Mouse (Mus musculus) hindbrain, embryonic 16.5 days (tissue): Measurements from ENCODE around the gene Tardbp. TPM values are rescaled to one million over a fixed set of nuclear protein-coding genes. Genes with fewer than 3 reads are reported as not detected.
A peak's percentile ranks its signal among the peaks of the same experiment; 100 is the strongest.

Experiments used
- ATAC-seq: fragments of 200-750 bp; cut with Nextera tagmentation; 2 replicates; pipeline ENCODE4 v1.8.0; 2017; ENCODE audit warnings: moderate TSS enrichment, moderate library complexity
- H3K27ac ChIP-seq: fragments of 300-500 bp; sonication (generic); 2 replicates; pipeline ENCODE4 v1.5.1; 2014; ENCODE audit warnings: low read depth, mild to moderate bottlenecking, control low read depth, low read length, moderate library complexity
- H3K27me3 ChIP-seq: fragments of 300-500 bp; sonication (generic); replicated peaks from 2 replicates; pipeline ENCODE4 v1.6.1; 2014; ENCODE audit warnings: low read length; ENCODE audit not compliant: control insufficient read depth, insufficient read depth
- H3K36me3 ChIP-seq: fragments of 300-500 bp; sonication (generic); 2 replicates; pipeline ENCODE4 v1.6.1; 2014; ENCODE audit warnings: mild to moderate bottlenecking, low read length, moderate library complexity, mixed read lengths; ENCODE audit not compliant: control insufficient read depth, insufficient read depth
- H3K4me1 ChIP-seq: fragments of 300-500 bp; sonication (generic); 2 replicates; pipeline ENCODE4 v1.6.1; 2014; ENCODE audit warnings: low read depth, low read length; ENCODE audit not compliant: control insufficient read depth, insufficient read depth
- H3K4me2 ChIP-seq: fragments of 300-500 bp; sonication (generic); 2 replicates; pipeline ENCODE4 v1.6.1; 2014; ENCODE audit warnings: mild to moderate bottlenecking, low read length, control low read depth, moderate library complexity
- H3K4me3 ChIP-seq: fragments of 300-500 bp; sonication (generic); 2 replicates; pipeline ENCODE4 v1.5.1; 2014; ENCODE audit warnings: mild to moderate bottlenecking, low read length, control low read depth, moderate library complexity
- H3K9ac ChIP-seq: fragments of 300-500 bp; sonication (generic); 2 replicates; pipeline ENCODE4 v1.6.1; 2014; ENCODE audit warnings: low read depth, mild to moderate bottlenecking, control low read depth, low read length, moderate library complexity
- H3K9me3 ChIP-seq: fragments of 300-500 bp; sonication (generic); 2 replicates; pipeline ENCODE4 v1.6.1; 2014; ENCODE audit warnings: mild to moderate bottlenecking, low read length, moderate library complexity; ENCODE audit not compliant: control insufficient read depth
- WGBS: fragments of 180-500 bp; shearing (Covaris S2); extraction: QIAGEN DNeasy Blood & Tissue Kit; methylation state at CpG from one replicate; pipeline ENCODE4 v1.1.7; 2014; 5-methylcytosine and 5-hydroxymethylcytosine counted together
- polyA plus RNA-seq: library from polyadenylated mRNA; unstranded; fragments of >200 nt; fragmentation: Nextera tagmentation; extraction: Ambion mirVana; gene quantifications from 2 replicates; pipeline ENCODE4 v1.2.1, GENCODE M21; 2015

The Tardbp gene
- polyA plus RNA-seq, 1 experiment from 2014 or later, result 157 TPM

DNA sequence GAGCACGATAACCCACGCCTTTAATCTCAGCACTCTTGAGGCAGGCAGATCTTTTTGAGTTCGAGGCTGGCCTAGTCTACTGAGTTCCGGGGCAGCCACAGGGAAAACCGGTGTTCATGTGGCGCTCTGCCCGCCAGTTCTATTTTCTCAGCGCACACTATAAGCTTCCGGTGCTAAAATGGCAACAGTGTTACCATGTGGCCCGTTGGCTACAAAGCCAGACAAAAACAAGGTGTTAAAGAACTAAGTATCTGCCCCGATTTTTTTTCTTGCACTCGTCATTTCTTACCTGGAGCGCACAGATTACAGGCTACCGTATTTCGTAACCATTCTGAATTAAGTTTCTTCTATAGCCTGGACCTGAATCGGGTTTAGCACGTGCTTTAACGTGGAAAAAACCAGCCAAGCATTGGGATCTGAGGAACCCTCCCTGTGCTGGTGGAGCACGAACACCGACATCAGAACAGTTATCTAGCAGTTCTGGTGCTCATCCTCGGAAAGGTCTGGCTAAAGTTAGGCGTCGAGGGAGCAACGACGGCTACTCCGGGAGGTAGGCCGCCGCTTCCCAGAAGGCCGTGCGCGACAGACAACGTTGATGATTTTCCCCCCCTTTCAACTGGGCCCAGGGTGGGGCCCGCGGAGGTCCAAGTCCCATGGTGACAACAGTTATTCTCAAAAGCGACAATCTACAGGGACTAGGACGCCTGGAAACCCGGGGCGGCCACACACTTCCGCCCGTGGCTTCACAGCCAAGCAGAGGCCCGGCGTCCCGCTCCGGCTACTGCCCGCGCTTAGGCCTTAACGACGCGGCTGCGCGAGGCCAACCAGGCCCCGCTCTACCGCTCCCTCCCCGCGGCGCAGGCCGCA lies 830 bp downstream of the Tardbp start:
- Histone ChIP-seq H3K9ac (peak overlapping the region; percentile 98), H3K36me3 (peaks cover 24% of the 10 kb centered on the region), H3K4me2 (peak overlapping the region; percentile 64), H3K27ac (peak overlapping the region; percentile 94), H3K4me1 (peaks cover 6% of the 10 kb centered on the region), H3K9me3 (no peaks in the 10 kb centered on the region), H3K27me3 (no peaks in the 10 kb centered on the region), H3K4me3 (peak overlapping the region; percentile 89)
- WGBS, result under 1% methylated on average over 56 of the region's 57 CpGs
- peak; percentile 66 for ATAC-seq

DNA sequence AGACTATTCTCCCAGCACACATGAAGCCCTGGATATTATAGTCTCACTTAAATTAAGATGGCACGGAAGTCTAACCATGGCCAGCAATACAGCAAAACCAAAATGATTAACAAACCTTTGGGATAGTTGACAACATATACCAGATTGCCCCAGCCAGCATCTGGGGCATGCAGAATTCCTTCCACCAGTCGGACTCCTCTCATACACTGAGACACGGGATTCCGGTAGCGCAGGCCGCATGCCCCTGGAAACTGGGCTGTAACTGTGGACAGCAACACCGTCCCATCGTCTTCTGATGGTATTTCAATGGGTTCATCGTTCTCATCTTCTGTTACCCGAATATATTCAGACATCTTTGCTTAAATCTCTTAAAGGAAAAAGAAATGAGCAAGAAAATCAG lies 1.8 kb downstream of the Tardbp start:
- H3K4me2 ChIP-seq, result peak overlapping the region; percentile 64
- peaks cover 6% of the 10 kb centered on the region for H3K4me1 ChIP-seq
- 84% methylated on average over 10 of the region's 10 CpGs for WGBS
- H3K9ac ChIP-seq, result no peak overlapping the region
- ATAC-seq, result no peak
- no peak overlapping the region for H3K27ac ChIP-seq
- H3K36me3 ChIP-seq, result peaks cover 28% of the 10 kb centered on the region
- no peaks in the 10 kb centered on the region for H3K27me3 ChIP-seq
- no peaks in the 10 kb centered on the region for H3K9me3 ChIP-seq
- no peak overlapping the region for H3K4me3 ChIP-seq

DNA sequence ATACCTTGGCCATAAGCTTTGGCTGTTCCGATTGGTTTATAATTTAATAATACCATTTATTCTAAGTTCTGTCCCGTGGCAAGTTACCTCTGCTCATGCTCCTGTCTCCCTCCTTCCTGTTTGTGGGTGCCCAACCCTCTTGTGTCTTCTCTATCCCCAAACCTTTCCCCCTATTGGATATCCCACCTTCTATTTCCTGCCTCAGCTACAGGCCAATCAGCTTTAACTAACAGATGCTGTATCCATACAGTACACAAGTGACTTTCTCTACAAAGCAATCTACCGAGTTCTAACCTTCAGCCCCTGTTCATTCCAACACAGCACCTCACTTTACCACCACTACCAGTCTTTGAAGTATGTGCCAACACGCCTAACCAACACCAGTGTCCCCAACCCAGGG lies 3.2 kb downstream of the Tardbp start:
- no peaks in the 10 kb centered on the region for H3K27me3 ChIP-seq
- no peak overlapping the region for H3K27ac ChIP-seq
- no peak overlapping the region for H3K4me3 ChIP-seq
- H3K4me1 ChIP-seq, result peaks cover 6% of the 10 kb centered on the region
- no peak overlapping the region for H3K9ac ChIP-seq
- H3K36me3 ChIP-seq, result peaks cover 38% of the 10 kb centered on the region
- H3K4me2 ChIP-seq, result no peak overlapping the region
- ATAC-seq, result no peak
- 94% methylated on average over 4 of the region's 4 CpGs for WGBS
- H3K9me3 ChIP-seq, result no peaks in the 10 kb centered on the region

DNA sequence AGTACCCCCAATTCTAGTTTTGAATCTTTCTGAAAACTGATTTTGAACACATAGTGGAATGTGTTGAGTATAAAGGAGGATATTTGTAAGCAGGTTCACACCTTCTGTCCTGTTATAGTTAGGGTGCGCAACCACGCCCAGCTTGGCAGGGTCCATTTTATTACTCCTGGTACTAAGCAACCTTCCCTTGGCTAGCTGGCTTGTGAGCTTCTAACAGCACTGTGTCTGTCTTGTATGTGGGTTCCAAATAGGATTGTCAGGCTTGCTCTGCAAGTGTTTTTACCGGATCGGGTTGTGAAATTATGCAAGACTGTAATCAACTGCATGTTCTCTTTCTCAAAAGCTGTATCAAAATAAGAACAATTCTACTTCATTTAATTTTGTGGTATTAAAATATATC lies 4.3 kb downstream of the Tardbp start:
- no peak for ATAC-seq
- Histone ChIP-seq H3K4me3 (no peak overlapping the region), H3K9me3 (no peaks in the 10 kb centered on the region), H3K27me3 (no peaks in the 10 kb centered on the region), H3K4me1 (peaks cover 6% of the 10 kb centered on the region), H3K9ac (no peak overlapping the region), H3K27ac (no peak overlapping the region), H3K36me3 (peaks cover 40% of the 10 kb centered on the region), H3K4me2 (no peak overlapping the region)
- 99% methylated on average over 4 of the region's 4 CpGs for WGBS

DNA sequence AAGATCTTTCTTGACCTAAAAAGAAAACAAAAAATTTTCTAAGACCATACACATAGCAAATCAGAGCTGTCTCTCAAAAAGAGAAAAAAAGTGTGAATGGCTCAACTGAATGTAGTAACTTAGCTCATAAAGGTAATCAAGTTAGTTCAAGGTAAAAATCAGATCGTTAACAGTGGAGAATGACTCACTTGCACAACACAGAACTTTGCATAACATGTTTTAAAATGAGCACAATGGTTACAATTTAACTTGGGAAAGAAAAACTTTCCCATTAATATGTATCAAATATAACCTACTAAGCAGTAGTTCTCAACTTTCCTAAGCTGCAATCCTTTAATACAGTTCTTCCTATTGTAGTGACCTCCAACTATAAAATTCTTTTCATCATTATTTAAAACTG lies 6.1 kb downstream of the Tardbp start:
- Histone ChIP-seq H3K27me3 (no peaks in the 10 kb centered on the region), H3K9ac (no peak overlapping the region), H3K27ac (no peak overlapping the region), H3K36me3 (peaks cover 46% of the 10 kb centered on the region), H3K4me3 (no peak overlapping the region), H3K4me1 (peaks cover 6% of the 10 kb centered on the region), H3K9me3 (no peaks in the 10 kb centered on the region), H3K4me2 (no peak overlapping the region)
- ATAC-seq, result no peak
- 94% methylated on average over 1 of the region's 1 CpGs for WGBS

DNA sequence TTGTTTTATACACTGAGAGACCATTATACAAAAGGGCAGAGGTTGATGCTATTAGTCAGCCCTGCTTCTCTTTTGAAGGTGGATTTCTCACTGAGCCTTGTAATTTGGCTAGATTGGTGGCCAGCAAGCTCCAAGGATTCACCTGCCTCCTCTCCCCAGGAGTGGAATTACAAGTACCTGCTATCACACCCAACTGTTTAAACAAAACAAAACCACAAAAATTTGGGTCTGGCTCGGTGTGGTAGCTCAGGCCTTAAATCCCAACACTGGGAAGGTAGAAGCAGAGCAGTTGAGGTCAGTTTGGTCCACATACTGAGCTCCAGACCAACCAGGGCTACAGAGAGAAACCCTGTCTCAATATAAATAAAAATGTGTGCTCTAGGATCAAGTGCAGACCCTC lies 7.0 kb downstream of the Tardbp start:
- H3K4me3 ChIP-seq, result no peak overlapping the region
- peaks cover 49% of the 10 kb centered on the region for H3K36me3 ChIP-seq
- no peaks in the 10 kb centered on the region for H3K9me3 ChIP-seq
- no peak overlapping the region for H3K27ac ChIP-seq
- H3K9ac ChIP-seq, result no peak overlapping the region
- no peak overlapping the region for H3K4me2 ChIP-seq
- 93% methylated on average over 1 of the region's 1 CpGs for WGBS
- H3K27me3 ChIP-seq, result no peaks in the 10 kb centered on the region
- no peak for ATAC-seq
- peaks cover 2% of the 10 kb centered on the region for H3K4me1 ChIP-seq

DNA sequence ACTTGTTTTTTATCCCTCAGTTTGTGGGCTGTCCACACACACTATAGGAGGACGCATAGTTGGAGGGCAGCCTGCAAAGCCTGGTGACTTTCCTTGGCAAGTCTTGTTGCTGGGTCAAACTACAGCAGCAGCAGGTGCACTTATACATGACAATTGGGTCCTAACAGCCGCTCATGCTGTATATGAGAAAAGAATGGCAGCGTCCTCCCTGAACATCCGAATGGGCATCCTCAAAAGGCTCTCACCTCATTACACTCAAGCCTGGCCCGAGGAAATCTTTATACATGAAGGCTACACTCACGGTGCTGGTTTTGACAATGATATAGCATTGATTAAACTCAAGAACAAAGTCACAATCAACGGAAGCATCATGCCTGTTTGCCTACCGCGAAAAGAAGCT lies 13.1 kb downstream of the Tardbp start:
- Histone ChIP-seq H3K4me3 (no peak overlapping the region), H3K9me3 (no peaks in the 10 kb centered on the region), H3K27me3 (no peaks in the 10 kb centered on the region), H3K4me2 (no peak overlapping the region), H3K36me3 (peaks cover 20% of the 10 kb centered on the region), H3K4me1 (no peaks in the 10 kb centered on the region; the same call in 1 of the 2 replicates), H3K9ac (no peak overlapping the region), H3K27ac (no peak overlapping the region)
- WGBS, result 43% methylated on average over 9 of the region's 9 CpGs
- ATAC-seq, result no peak

DNA sequence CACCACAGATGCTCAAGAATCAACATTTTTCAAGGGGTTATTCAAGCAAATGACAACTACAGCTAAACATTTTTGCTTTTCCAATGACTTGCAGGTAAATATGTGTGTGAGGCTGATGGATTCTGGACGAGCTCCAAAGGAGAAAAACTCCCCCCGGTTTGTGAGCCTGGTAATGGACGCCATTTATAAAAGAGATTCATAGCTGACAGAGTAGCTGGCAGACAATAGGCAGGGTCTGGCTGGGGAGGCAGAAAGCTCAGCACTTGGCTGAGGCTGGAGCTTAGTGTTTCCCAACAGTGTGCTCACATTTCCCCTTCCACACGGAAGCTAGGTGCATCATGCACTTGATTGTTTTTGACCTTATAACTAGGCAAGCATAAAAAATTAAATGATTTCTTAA lies 14.3 kb downstream of the Tardbp start:
- no peak for ATAC-seq
- H3K4me2 ChIP-seq, result no peak overlapping the region
- WGBS, result 44% methylated on average over 4 of the region's 4 CpGs
- H3K9ac ChIP-seq, result no peak overlapping the region
- no peaks in the 10 kb centered on the region for H3K27me3 ChIP-seq
- H3K27ac ChIP-seq, result no peak overlapping the region
- peaks cover 17% of the 10 kb centered on the region for H3K36me3 ChIP-seq
- no peak overlapping the region for H3K4me3 ChIP-seq
- H3K9me3 ChIP-seq, result no peaks in the 10 kb centered on the region
- no peaks in the 10 kb centered on the region; the same call in 1 of the 2 replicates for H3K4me1 ChIP-seq

DNA sequence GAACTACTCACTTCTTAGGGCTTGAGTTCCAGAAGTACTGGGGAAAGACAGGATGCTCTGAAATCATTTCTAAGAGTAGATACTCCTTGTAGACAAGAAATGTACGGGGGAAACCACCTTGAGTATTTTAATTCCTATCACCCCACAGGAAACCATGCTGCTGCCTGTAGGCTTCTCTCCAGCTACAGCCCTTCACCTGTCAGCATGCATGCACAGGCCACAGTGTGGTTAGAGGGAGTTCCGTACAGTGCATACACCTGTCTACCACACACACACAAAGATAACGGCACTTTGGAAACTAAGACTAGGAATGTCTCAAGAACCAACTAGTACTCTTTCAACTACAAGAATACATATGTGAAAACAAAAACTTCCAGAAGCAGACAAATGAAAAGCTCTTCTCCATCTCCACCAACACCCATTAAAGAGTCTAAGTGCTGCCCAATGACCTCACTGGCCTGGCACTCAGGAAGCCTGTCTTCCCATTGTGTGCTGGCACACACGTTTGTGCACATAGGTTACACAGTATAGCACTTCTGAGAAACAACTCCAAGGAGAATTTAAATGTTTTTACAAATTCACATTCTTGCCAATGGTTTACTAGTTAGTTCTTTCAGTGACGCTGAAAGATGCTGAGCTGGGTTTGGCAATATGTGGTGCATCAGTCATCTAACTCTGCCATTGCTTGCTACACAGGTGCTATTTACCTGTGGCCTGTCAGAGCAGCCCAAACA lies 16.0 kb downstream of the Tardbp start:
- H3K4me1 ChIP-seq, result no peaks in the 10 kb centered on the region; the same call in 1 of the 2 replicates
- WGBS, result 74% methylated on average over 5 of the region's 5 CpGs
- H3K27me3 ChIP-seq, result no peaks in the 10 kb centered on the region
- no peak overlapping the region for H3K4me2 ChIP-seq
- H3K4me3 ChIP-seq, result no peak overlapping the region
- H3K9ac ChIP-seq, result no peak overlapping the region
- no peak for ATAC-seq
- no peaks in the 10 kb centered on the region for H3K9me3 ChIP-seq
- H3K36me3 ChIP-seq, result peaks cover 14% of the 10 kb centered on the region
- no peak overlapping the region for H3K27ac ChIP-seq
